Mouse (Mus musculus) liver, postnatal 0 days (tissue): ENCODE measurements around the gene Ankmy2.

Source experiments
- CTCF ChIP-seq: sonication (generic); IDR thresholded peaks from 2 replicates; pipeline ENCODE4 v1.5.1; 2016; ENCODE audit warnings: antibody characterized with exemption, low read depth
- EP300 ChIP-seq: IDR thresholded peaks from 2 replicates; pipeline ENCODE4 v1.6.1; 2016; ENCODE audit warnings: antibody characterized with exemption, low read depth, mild to moderate bottlenecking

DNA sequence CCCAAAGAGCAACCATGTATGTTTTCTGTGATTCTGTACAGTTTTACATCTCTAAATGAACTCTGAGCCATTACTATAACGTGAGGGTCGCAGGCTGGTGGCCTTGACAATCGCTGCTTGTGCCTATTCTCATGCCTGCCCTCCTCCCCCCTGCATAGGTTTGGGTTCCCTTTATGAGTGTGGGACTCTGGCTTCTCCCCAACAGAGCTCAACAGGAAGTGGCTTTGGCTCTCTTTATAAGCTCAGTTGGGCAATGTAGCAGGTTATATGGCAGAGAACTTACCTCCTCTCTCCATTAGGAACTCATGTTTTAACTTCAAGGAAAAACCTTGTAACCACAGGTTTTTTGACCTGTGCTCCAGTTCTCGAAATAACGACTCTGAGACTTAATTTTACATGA is 33.4 kb downstream of the Ankmy2 start:
- TF ChIP-seq CTCF (no peak), EP300 (no peak)
